ENCODE assay signal across 9 mouse cellular contexts in genomic region chr2:12292023-12292820, GRCm38 (mm10). TPM values are rescaled to one million over a fixed set of nuclear protein-coding genes. Genes with fewer than 3 reads are reported as not detected.
DNase-seq lines count a peak whose midpoint lies in the region; ATAC-seq lines count a peak whose summit lies in the region.
"Had no signal": no experiment of that assay in that cellular context is flagged by ENCODE, and none has a peak within 500 bp of the region (broad histone marks: within the 10 kb centered on the region; RNA-seq: fewer than 3 reads in every experiment).

No protein-coding gene starts in this region.

- ATAC-seq in midbrain, embryonic 11.5 days (ENCODE audit: low FRiP score) = peak; percentile 88
- ATAC-seq in midbrain, embryonic 12.5 days (ENCODE audit: low FRiP score, low read depth) = peak; percentile 90
- no peak for ATAC-seq in erythroid progenitor cell, adult 5-6 weeks (replicated peaks; ENCODE audit: low FRiP score, poor library complexity, severe bottlenecking)

- H3K9ac ChIP-seq in midbrain, embryonic 11.5 days (ENCODE audit: low read length) = no peak overlapping the region
- H3K9ac ChIP-seq in midbrain, embryonic 12.5 days (replicated peaks) = no peak overlapping the region

- no peak overlapping the region for H3K4me2 ChIP-seq in midbrain, embryonic 11.5 days
- no peak overlapping the region for H3K4me2 ChIP-seq in midbrain, embryonic 12.5 days (replicated peaks)

- no peaks in the 10 kb centered on the region for H3K36me3 ChIP-seq in midbrain, embryonic 11.5 days (ENCODE audit: control insufficient read depth, insufficient read depth, low read length)
- H3K36me3 ChIP-seq in midbrain, embryonic 10.5 days = no peaks in the 10 kb centered on the region
- H3K36me3 ChIP-seq in midbrain, embryonic 12.5 days = no peaks in the 10 kb centered on the region

- H3K9me3 ChIP-seq in midbrain, embryonic 11.5 days (ENCODE audit: control insufficient read depth, low read length) = no peaks in the 10 kb centered on the region
- H3K9me3 ChIP-seq in midbrain, embryonic 10.5 days (replicated peaks) = no peaks in the 10 kb centered on the region
- no peaks in the 10 kb centered on the region for H3K9me3 ChIP-seq in midbrain, embryonic 12.5 days

- H3K4me3 ChIP-seq in midbrain, embryonic 11.5 days (ENCODE audit: low read depth, low read length) = no peak overlapping the region
- H3K4me3 ChIP-seq in midbrain, embryonic 10.5 days = no peak overlapping the region
- H3K4me3 ChIP-seq in midbrain, embryonic 12.5 days = no peak overlapping the region

- no peaks in the 10 kb centered on the region for H3K4me1 ChIP-seq in midbrain, embryonic 11.5 days (ENCODE audit: control insufficient read depth, insufficient read depth, low read length)
- H3K4me1 ChIP-seq in midbrain, embryonic 10.5 days = 0 out of 2 replicates have a peak, but pooled peaks cover 4% of the 10 kb centered on the region
- no peaks in the 10 kb centered on the region for H3K4me1 ChIP-seq in midbrain, embryonic 12.5 days

- no peak overlapping the region; the same call in 1 of the 2 replicates for H3K27ac ChIP-seq in midbrain, embryonic 11.5 days (ENCODE audit: low read depth, low read length)
- H3K27ac ChIP-seq in midbrain, embryonic 10.5 days (replicated peaks) = no peak overlapping the region
- H3K27ac ChIP-seq in midbrain, embryonic 12.5 days (replicated peaks) = peak overlapping the region; percentile 42; the same call in 1 of the 2 replicates

- peak; percentile 83 for DNase-seq in midbrain, embryonic 11.5 days (ENCODE audit: low spot score, missing footprints)
- DNase-seq in midbrain, embryonic 10.5 days (ENCODE audit: low spot score) = no peak
- peak; percentile 83 to 93 for DNase-seq in layer of hippocampus, adult 18-20 months (ENCODE audit: low spot score in 2 of 2)
- no peak for DNase-seq in ovary, postnatal 14 days (ENCODE audit: low spot score)
- DNase-seq in MN1 (ENCODE audit: low spot score) = no peak
- DNase-seq in adrenal gland, adult 8-10 months = no peak
- DNase-seq: liver had no signal

- H3K27me3 ChIP-seq in midbrain, embryonic 11.5 days (ENCODE audit: control insufficient read depth, insufficient read depth, low read length) = no peaks in the 10 kb centered on the region
- H3K27me3 ChIP-seq in midbrain, embryonic 10.5 days (ENCODE audit: low read depth, poor library complexity, severe bottlenecking) = no peaks in the 10 kb centered on the region
- H3K27me3 ChIP-seq in midbrain, embryonic 12.5 days = no peaks in the 10 kb centered on the region

- WGBS in midbrain, embryonic 11.5 days = 56% methylated on average over 8 of the region's 8 CpGs
- 58% methylated on average over 8 of the region's 8 CpGs for WGBS in midbrain, embryonic 10.5 days
- WGBS in midbrain, embryonic 12.5 days = 48% methylated on average over 8 of the region's 8 CpGs

RNA-seq across cellular contexts. Expression of gene Itga8, which starts 9.5 kb away (rescaled TPM):
- 2.9 and 3.4 TPM in 2 replicates for polyA plus RNA-seq in midbrain, embryonic 11.5 days (2014; fragmentation: Nextera tagmentation; extraction: Ambion mirVana)
- 3.9 and 5.3 TPM in 2 replicates for polyA plus RNA-seq in midbrain, embryonic 10.5 days (2016; fragmentation: Nextera tagmentation; extraction: Ambion mirVana)
- 10 to 100 TPM; 20.1 to 23.8 TPM for total RNA-seq in layer of hippocampus, adult 18-20 months (2021)
- 2.8 TPM in 2 replicates for polyA plus RNA-seq in midbrain, embryonic 12.5 days (2016; fragmentation: Nextera tagmentation; extraction: Ambion mirVana)
- 10 to 100 TPM; 13.8 to 32.6 (median 24.8) TPM for total RNA-seq in adrenal gland, adult 8-10 months (2022)
- total RNA-seq in erythroid progenitor cell, adult 5-6 weeks (2015; ENCODE audit: low replicate concordance) = not detected in 2 replicates
- total RNA-seq in erythroid progenitor cell, adult 5-6 weeks (2017; ENCODE audit: low replicate concordance) = 5.8 TPM in 1 of 2 replicates, not detected in the other

Comparison
In these comparisons a context has a peak if more than half of its experiments do, and no peak if none do; other contexts are left out.
1. DNase-seq: peak in midbrain, embryonic 11.5 days (single experiment) and layer of hippocampus, adult 18-20 months (2 of 2); none in midbrain, embryonic 10.5 days (single experiment), ovary, postnatal 14 days (single experiment), MN1 (single experiment) and adrenal gland, adult 8-10 months (single experiment).